Mouse (Mus musculus) adrenal gland (tissue): ENCODE measurements around the gene Tle6.

Source experiments
- intact Hi-C: fragments of 180-260 bp; cut with DNase I; formaldehyde crosslinking; loops from one replicate; pipeline ENCODE4 v1.15.1; 2025

The Tle6 gene

DNA sequence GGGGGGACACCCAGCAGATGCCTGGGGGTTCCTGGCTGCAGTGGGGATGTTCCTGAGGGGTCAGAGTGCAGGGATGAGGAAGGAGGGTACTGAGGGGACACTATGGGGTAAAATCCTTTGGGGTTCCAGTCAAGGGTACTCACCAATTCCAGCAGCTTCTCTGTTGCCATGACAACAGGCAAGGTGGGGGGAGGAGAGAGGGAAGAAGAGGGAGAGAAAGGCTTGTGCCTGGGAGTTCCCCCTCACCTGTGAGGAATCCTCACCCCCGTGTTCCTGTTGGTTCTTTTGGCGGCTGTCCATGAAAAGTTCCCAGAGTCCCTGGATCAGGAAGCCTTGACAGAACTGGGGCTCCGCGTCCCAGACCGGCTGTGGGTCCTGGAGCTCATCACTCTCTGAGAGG lies 5.3 kb downstream of the Tle6 start:
- intact Hi-C loops: no loop called here

DNA sequence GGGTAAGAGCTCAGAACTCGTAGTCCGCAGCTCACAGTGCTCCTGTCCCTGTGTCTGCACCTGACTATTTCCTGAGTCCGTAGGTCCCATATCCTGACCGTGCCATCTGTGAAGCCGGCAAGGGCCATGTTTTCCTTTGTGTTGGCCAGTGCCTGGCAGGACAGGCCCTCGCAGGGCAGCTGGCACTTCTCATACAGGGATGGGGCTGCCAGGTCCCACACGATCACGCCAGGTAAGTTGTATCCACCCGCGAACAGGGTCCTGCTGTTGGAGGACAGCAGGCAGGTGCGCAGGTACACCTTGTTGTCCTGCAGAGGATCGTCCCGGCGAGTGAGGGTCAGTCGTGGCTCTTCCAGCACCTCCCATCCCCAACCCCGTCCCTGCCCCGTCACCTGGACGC lies 6.9 kb downstream of the Tle6 start:
- intact Hi-C loops: no loop called here

DNA sequence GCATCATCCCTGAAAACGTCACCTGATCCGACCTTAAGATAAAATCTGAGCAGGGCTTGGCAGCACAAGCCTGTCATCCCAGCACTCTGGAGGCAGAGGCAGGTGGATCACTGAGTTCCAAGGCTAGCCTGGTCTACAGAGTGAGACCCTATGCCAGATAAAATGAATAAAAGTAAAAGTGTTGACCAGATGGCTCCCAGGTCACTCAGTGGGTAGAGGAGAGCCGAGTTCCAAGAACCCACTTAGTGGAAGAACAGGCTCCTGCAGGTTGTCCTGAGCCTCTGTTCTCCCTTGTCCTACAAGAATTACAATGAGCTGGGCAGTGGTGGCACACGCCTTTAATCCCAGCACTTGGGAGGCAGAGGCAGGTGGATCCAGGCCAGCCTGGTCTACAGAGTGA lies 7.7 kb downstream of the Tle6 start:
- intact Hi-C loops: no loop called here

DNA sequence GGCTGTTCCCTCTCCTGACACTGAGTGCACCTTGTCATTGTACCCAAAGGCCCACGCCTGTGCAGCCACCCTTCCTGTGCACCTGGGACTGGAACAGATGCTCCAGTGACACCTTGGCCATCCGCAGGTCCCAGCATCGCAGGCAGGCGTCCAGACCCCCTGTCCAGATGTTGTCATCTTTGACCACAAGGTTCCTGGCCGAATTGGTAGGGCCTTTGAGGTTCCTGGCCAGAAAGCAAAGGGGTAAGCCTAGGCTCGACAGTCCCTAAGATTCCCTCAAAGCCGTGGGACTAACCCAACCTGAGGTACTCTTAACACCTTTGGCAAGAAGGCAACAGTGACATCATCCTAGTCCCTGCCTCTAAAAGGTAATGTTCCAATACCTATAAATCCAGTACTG lies 8.2 kb downstream of the Tle6 start:
- intact Hi-C loops: no loop called here

DNA sequence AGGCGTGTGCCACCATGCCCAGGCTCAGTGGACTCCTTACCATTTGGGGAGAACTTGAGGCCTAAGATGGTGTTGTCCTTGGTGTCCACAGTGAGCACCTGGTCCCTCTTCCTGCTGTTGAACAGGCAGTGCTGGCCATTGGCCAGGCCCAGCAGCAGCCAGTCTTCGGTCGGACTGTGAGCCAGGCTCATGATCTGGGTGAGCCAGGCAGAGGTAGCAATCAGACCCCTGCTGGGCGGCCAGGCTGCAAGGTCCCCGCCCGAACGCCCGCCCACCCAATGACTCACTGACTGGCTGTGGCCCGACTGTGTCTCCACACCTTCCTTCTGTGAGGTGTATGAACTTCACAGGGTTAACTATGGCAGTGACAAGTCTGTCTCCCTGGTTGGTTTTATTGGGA lies 9.0 kb downstream of the Tle6 start:
- intact Hi-C loops: no loop called here

DNA sequence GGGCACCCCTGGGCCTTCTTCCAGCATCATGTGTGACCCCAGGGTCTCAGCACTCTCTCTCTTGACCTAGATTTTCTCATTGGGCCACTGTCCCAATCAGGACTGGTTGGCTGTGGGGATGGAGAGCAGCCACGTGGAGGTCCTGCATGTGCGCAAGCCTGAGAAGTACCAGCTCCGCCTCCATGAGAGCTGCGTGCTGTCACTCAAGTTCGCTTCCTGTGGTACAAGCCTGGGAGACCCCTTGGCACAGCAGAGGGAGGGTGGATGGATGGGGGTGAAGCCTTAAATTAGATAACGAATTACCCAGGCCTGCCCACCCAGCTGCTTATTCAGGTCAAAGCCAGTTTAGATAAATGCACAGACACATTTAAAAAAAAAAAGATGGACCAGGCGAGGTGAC lies 12.1 kb downstream of the Tle6 start:
- intact Hi-C loops: no loop called here

DNA sequence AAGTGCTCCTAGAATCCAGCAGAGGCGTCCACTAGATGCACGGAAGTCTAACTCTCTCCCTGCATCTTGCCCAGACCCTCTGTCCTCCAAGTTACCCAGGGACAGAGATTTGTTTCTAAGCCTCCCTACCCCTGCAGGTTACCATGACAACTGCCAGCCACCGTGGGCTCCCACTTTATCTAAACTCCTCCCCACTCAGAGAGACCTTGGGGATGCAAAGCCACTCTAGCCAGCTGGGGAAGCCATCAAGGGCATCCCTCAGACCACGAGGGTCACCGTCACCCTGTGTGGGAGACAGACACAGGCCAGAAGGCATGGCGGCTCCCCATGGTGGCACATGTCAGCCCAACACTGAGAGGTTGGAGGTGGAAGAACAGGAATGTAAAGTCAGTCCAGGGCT lies 17.5 kb downstream of the Tle6 start:
- intact Hi-C loops: no loop called here

DNA sequence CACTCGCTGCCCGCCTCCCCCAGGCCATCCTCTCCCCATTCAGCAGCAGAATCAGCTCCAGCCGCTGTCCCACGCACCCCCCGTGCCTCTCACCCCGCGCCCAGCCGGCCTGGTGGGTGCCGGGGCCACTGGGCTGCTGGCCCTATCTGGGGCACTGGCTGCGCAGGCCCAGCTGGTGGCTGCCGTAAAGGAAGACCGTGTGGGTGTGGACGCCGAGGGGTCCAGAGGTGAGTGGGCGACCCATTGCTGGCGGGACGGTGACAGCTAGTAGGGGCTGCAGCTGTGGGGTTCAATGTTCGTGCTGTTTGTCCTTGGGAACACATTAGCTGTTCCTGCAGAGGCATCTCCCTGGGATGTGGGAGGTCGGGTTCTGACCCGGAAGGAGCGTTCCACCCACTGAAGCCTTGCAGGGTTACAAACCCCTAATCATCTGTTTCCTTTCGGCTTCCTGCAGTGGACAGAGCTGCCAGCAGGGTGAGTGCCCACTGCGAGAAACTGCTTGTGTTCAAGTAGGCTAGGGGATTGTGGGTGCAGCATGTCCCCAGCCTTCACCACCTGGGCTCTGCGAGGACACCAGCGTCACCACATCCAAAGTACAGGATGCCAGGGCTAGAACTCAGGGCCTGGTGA lies 20.3 kb downstream of the Tle6 start:
- intact Hi-C loops: no loop called here

DNA sequence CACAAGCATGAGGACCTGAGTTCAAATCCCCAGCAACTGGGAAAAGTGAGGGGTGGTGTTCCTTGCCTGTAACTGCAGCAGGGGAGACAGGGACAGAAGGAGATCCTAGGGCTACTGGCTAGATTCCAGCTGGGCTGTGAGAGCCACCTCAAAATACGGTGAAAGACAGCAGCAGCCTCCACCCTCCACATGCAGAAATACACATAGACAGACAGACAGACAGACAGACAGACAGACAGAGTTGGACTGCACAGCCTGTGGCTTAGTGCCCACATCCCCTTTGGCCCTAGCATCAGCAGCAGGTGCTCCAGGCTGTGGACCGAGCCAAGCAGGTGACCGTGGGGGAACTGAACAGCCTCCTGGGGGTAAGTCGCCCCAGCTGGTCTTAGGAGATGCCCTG lies 20.9 kb downstream of the Tle6 start:
- intact Hi-C loops: no loop called here

DNA sequence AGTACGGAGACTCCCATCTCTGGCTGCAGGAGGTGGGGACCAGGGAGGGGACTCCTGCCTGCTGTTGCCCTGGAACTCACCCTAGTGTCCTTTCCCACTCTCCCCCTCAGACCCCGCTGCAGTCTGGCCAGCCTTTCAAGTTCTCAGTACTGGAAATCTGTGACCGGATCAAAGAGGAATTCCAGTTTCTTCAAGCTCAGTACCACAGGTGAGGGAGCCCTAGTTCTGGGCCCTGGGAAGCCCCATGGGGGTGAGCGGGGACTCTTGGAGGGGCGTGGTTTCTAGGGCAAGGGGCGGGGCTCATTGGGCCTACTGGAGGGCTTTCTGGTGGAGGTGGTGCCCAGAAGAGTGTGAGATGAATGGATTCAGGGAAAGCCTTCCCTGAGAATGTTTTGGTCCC lies 25.2 kb downstream of the Tle6 start:
- intact Hi-C loops: no loop called here

DNA sequence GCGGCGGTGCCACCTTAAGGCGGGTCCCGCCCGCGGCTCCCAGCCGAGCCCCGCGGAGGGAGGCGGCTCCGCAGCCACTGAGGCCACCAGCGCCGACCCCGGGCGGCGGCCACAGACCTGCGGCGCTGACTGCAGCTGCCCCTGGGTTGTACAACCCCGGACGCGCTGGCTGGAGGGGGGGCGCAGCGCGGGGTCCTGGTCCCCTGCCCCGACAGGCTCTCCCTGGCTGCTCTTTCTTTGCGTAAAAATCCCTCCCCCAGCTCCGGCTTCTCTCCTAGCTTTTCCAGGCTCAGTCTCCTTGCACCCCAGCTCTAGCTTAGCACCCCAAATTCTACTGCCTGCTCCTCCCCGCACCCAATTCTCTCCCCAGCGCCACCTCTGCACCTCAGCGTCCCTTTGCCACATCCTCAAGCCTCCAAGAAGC lies 25.7 kb downstream of the Tle6 start:
- intact Hi-C loops: no loop called here

DNA sequence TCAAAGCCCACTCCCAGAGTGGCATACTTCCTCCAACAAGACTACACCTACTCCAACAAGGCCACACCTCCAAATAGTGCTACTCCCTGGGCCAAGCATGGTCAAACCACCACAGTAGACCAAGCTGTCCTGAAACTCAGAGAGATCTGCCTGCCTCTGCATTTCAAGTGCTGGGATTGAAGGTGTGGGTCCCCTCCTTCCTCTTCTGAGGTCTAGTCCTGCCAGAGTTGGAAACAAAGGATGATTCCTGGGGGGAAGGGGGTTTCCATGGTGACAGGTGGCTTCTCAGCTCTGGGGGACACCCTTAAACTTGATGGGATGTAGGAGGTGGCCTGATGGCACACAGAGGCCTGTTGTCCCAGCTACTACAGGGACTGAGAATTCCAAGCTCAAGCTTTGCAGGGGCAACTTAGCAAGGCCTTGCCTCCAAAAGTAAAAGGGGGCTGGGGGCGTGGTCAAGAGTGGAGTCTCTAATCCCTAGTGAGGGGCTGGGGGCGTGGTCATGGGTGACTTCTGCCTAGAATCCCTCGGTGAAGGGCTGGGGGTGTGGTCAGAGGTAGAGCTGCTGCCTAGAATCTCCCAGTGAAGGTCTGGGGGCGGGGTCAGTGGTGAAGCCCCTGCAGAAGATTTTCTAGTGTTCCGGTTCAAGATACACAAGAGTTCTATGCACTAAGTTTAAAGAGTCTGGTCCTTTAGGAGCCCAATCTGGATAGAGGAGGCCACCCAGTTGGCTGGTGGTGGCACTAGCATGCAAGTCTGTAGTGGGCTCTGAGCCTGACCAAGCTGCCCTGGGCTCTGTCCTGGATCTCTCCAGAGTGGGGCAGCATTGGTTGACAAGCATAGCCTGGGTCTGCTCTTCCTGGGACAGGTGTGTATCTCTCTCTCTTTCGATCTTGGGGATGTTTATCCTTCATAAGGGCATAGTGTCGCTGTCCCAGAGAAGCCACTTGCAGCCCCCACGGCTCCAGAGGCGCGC lies 26.5 kb downstream of the Tle6 start, which contains the start of gene Tle2:
Gene Tle2, plus strand, starts transcription at position 481 of the 976 bp plus-strand sequence.
- intact Hi-C loops: no loop called here

DNA sequence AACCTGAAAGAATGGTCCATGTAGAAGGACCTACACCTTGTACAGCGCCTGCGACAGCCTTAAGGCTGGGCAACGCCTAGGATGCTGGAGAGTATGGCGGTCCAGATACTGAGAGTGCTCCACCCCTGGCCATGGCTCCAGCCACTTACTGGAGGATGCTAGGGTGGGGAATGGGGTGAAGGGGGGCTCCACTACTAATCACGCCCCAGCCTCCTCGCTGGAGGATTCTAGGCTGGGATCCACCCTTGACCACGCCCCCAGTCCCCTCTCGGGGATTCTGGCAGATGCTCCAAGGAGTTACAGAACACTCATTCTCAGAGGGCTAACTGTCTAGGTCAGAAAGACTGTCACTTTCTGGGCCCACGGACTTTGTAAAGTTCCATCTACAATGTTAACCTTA lies 27.9 kb downstream of the Tle6 start:
- intact Hi-C loops: no loop called here

DNA sequence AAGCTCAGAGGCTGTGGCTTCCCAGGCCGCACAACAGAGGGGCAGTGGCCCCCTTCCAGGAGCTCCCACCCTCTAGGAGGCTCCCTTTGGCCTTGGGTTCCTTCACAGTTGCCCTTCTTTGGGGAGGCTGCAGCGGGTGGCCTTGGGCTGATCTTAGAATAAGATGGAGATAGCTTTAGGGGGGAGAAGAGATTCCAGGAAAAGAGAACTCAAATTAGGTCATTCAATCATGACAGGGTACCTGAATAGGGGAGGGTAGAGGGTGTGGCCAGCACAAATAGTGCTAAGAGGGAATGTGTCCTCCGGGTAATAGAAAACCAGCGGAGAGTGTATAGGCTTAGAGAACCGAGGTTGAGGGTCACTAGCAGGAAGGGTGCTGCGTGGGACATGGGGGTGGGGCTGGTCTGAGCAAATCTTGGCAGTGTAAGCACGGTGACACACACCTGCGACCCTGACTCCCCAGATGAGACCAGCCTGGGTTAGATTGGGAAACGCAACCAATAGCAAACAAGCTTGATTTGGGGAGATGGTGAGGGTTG lies 28.7 kb downstream of the Tle6 start:
- intact Hi-C loops: no loop called here

DNA sequence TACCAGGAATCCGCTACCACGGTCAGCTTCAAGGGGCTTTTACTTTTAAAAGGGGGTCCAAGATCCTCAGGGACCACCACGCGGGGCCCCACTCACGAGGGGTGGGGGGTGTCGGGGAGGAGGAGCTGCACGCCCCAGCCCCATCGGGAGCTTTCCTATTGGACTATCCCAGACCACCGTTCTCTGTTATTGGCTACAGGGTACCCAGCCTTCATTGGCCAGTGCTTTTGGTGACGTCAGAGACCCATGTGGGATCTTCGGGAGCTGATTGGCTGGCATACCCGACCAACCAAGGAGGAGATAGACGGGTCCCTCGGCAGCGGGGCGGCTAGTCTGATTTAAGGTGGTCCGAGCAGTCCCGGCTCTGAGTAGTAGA lies 29.4 kb downstream of the Tle6 start:
- intact Hi-C loops: no loop called here

DNA sequence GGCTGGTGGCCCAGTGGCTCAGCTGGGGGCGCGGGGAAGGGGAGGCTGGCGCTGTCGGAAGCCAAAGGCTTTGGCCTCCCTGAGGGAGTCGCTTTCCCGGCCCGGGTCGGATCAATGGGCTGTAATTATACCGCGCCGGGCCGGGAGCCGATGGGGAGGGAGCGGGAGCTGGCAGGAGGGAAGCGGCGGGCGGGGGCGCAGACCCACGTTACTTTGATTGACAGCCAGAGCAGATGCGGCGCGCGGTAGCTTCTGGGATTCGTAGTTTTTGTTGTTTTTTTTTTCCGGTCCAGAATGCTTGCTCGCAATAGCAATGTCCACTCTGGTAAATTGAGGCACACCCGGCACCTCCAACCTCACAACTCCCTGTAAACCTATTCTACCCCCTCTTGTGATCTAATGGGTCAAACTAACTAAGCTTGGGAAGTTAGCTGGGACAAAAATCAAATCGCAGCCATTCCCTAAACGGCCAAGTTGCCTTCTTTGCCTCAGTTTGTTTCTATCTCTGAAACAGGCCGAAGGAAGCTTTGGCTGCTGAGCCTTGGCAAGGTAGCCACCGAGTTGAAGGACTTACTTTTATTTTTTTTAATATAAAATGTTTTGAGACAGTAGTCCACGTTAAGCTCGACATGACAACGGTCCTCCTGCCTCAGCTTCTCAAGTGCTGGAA lies 29.9 kb downstream of the Tle6 start:
- intact Hi-C loops: no loop called here

DNA sequence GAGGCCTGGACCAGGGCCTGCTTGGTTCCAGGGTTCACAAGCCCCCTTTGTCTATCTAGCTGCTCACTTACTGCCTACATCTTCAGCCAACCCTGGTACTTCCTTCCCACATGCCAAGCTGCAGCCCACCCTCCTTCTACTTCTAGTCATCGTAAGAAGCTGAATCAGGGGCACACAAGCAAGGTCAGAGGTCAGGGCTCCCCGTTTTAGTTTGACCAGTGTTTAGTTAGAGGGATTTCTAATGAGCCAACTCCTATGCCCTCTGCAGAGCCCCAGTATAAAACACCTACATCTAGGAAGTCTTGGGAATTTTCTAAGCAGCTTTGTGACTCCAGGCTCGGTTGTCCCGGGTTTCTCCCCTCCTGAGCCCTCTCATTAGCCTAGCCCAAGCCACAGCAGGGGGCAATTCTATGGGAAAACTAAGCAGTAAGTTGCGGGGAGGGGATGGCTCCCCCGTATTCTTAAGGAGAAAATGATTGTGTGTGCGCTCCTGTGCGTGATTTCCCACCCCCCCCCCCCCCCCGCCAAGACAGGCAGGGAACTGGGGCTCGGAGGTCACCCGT lies 30.6 kb downstream of the Tle6 start:
- intact Hi-C loops: no loop called here

DNA sequence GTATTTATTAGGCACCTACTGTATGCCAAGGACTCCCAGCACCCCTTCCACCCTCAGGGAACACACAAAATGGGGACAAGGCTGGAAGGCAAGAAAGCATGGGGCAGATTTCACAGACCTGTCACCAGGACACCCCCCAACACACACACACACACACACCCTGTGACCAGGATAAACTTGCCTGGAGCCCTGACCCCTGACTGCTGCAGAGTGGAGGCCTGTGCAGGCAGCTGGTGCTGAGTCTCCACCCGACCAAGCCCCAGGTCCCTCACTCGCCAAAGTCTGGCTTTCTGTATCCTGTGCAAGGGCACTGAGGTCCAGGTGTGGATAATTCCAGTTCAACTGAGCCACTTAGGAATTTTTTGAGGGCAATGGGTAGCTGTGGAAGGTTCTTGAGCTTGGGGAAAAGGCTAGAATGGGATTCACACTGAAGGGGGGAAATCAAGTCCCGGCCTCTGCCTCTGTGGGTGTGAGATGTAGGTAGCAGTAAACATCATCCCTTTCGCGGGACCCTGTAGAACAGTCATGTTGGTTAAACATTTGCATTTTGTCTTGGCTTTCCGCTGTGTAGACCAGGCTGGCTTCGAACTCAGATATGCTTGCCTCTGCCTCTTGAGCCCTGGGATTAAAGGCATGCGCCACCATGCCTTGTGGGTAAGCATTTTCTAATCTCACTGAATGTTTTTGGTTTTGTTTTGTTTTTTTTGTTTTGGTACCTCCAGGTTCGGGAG lies 31.2 kb downstream of the Tle6 start:
- intact Hi-C loops: no loop called here

DNA sequence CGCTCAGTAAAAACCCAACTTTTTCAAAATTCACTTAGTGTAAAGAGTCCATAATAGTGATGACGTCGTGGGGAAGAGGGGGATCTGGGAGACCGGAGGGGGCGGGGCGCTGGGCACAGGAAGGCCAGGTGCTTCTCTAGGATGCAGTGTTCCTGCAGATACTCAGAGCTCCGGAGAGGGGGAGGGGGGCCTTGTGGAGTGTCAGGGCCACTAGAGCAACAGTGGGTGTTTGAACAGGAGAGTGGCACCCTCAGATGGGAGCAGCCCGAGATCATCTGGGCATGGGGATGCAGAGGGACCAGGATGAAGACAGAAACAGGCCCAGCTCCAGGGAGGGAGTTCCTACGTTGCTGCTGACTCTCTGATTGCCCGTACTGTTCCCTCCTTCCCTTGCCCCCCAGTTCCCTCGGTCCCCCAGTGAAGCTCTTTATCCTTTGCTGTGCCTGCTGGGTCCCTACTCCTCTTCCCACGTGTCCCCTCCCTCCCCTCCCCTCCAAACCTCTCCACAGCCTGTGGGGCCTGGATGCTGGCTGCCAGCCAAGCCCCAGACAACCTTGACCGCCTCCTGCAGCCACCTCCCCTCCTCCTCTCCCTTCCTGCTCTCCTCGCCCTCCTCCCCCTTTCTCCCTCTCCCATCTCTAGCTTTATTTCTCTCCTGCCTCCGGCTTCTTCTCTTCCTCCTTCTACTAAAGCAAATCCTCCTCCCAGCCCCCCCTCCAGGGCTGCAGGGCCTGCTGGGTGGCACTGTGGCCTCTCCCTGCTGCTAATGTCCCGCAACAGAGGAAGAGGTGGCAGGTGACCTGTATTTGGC lies 32.3 kb downstream of the Tle6 start:
- intact Hi-C loops: no loop called here
